Mouse (Mus musculus) hindbrain, embryonic 14.5 days (tissue): Measurements from ENCODE around the gene Fkrp. TPM values are rescaled to one million over a fixed set of nuclear protein-coding genes. Genes with fewer than 3 reads are reported as not detected.
A peak's percentile ranks its signal among the peaks of the same experiment; 100 is the strongest.

Experiments used
- ATAC-seq: fragments of 200-750 bp; cut with Nextera tagmentation; 2 replicates; pipeline ENCODE4 v1.8.0; 2017; ENCODE audit warnings: moderate number of reproducible peaks, mild to moderate bottlenecking, moderate TSS enrichment, moderate library complexity; ENCODE audit not compliant: low FRiP score
- DNase-seq: peaks from one replicate; pipeline ENCODE4 v3.0.0-alpha.2; 2015; ENCODE audit warnings: low spot score
- H3K27ac ChIP-seq: fragments of 300-500 bp; sonication (generic); 2 replicates; pipeline ENCODE4 v1.5.1; 2014; ENCODE audit warnings: mild to moderate bottlenecking, moderate library complexity
- H3K27me3 ChIP-seq: fragments of 300-500 bp; sonication (generic); 2 replicates; pipeline ENCODE4 v1.6.1; 2014; ENCODE audit warnings: mild to moderate bottlenecking, low read length, mixed read lengths; ENCODE audit not compliant: control insufficient read depth, insufficient read depth
- H3K36me3 ChIP-seq: fragments of 300-500 bp; sonication (generic); replicated peaks from 2 replicates; pipeline ENCODE4 v1.6.1; 2014; ENCODE audit not compliant: control insufficient read depth, insufficient read depth
- H3K4me1 ChIP-seq: fragments of 300-500 bp; sonication (generic); replicated peaks from 2 replicates; pipeline ENCODE4 v1.6.1; 2014; ENCODE audit warnings: antibody characterized with exemption, low read length, mixed read lengths; ENCODE audit not compliant: control insufficient read depth, insufficient read depth
- H3K4me2 ChIP-seq: fragments of 300-500 bp; sonication (generic); replicated peaks from 2 replicates; pipeline ENCODE4 v1.6.1; 2014; ENCODE audit warnings: mild to moderate bottlenecking, moderate library complexity
- H3K4me3 ChIP-seq: fragments of 300-500 bp; sonication (generic); replicated peaks from 2 replicates; pipeline ENCODE4 v1.5.1; 2014; ENCODE audit warnings: mild to moderate bottlenecking, low read length
- H3K9ac ChIP-seq: fragments of 300-500 bp; sonication (generic); 2 replicates; pipeline ENCODE4 v1.6.1; 2014
- H3K9me3 ChIP-seq: fragments of 300-500 bp; sonication (generic); 2 replicates; pipeline ENCODE4 v1.6.1; 2016; ENCODE audit warnings: low read length; ENCODE audit not compliant: control insufficient read depth
- WGBS: fragments of 180-500 bp; shearing (Covaris S2); extraction: QIAGEN DNeasy Blood & Tissue Kit; methylation state at CpG from one replicate; pipeline ENCODE4 v1.1.7; 2014; 5-methylcytosine and 5-hydroxymethylcytosine counted together
- polyA plus RNA-seq: library from polyadenylated mRNA; unstranded; fragments of >200 nt; fragmentation: Nextera tagmentation; extraction: Ambion mirVana; gene quantifications from 2 replicates; pipeline ENCODE4 v1.2.1, GENCODE M21; 2014

Fkrp gene
- 44.7 and 48.5 TPM in 2 replicates for polyA plus RNA-seq

DNA sequence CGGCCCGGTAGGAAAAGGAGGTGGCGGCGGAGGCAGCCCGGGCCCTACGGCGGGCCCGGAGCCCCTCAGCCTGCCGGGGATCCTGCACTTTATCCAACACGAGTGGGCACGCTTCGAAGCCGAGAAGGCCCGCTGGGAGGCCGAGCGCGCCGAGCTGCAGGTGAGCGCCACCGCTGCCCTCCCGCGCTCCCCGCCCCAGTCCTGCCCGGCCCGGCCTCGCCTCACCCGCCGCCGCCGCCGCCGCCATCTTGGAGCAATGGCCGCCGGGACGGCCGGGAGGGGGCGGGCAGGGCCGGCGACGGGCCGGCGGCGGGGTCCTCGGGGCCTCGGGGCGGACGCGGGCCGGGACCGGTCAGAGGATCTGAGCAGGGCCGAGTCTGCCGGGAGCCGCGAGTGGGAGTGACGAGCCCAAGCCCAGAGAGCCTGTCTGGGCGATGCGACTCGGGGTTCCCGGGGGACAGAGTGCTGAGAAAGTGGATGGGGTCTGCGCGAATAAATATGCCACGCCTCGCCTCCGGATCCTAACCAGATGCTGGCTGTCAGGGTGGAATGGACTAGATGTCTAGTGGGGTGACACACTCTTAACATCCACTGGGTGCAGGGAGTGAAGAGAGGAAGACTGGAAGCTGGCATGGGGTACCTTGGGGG is at the start of gene Fkrp:
TSS of gene Fkrp (minus strand) at position 258 of the 648 bp plus-strand sequence.
- Histone ChIP-seq H3K36me3 (0 out of 2 replicates have a peak, but pooled peaks cover 5% of the 10 kb centered on the region), H3K4me1 (peaks cover 66% of the 10 kb centered on the region), H3K9ac (peak within 1 kb of the TSS; percentile 99), H3K4me2 (peak within 1 kb of the TSS; percentile 89), H3K27me3 (peaks cover 5% of the 10 kb centered on the region), H3K4me3 (peak within 1 kb of the TSS; percentile 94), H3K9me3 (no peaks in the 10 kb centered on the region), H3K27ac (peak within 1 kb of the TSS; percentile 100)
- DNase-seq, result peak; percentile 55
- WGBS, result 1% methylated on average over 47 of the region's 64 CpGs
- peak; percentile 22 for ATAC-seq

DNA sequence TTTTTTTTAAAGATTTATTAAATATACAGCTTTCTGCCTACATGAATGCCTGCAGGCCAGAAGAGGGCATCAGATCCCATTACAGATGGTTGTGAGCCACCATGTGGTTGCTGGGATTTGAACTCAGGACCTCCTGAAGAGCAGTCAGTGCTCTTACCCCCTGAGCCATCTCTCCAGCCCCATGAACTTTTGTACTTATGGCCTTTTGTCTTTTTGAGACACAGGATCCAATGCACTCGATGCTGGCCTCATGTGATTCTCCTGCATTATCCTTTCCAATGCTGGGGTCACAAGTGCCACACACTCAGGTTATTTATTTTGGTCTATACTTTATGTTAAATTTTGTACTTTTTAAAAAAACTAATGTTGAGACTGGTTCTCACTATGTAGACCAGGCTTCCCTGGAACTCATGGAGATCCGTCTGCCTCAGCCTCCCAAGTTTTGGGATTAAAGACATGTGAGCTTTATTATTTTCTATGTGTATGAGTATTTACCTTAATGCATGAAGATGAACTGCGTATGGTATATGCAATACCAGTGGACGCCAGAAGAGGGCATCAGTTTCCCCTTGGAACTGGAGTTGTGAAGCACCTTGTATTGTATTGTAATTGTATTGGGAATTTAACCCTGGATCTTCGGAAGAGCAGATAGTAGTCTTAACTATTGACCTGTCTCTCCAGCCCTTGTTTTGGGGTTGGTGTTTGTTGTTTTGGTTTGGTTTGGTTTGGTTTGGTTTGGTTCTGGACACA is 43.5 kb upstream of the Fkrp start:
- Histone ChIP-seq H3K36me3 (peaks cover 57% of the 10 kb centered on the region), H3K27ac (no peak overlapping the region), H3K4me1 (no peaks in the 10 kb centered on the region), H3K4me2 (no peak overlapping the region), H3K9ac (no peak overlapping the region), H3K4me3 (no peak overlapping the region), H3K9me3 (no peaks in the 10 kb centered on the region), H3K27me3 (no peaks in the 10 kb centered on the region)
- 40% methylated on average over 5 of the region's 5 CpGs for WGBS
- ATAC-seq, result no peak
- peak; percentile 79 for DNase-seq

- no peaks in the 10 kb centered on the region for H3K4me1 ChIP-seq
- H3K4me3 ChIP-seq, result no peak overlapping the region
- no peak overlapping the region for H3K9ac ChIP-seq
- no peaks in the 10 kb centered on the region for H3K27me3 ChIP-seq
- no peak for ATAC-seq
- H3K27ac ChIP-seq, result no peak overlapping the region
- 15% methylated on average over 17 of the region's 17 CpGs for whole genome bisulfite sequencing
- H3K9me3 ChIP-seq, result no peaks in the 10 kb centered on the region
- H3K4me2 ChIP-seq, result no peak overlapping the region
- peaks cover 59% of the 10 kb centered on the region for H3K36me3 ChIP-seq
- peak; percentile 59 for DNase-seq
Observed at GRCm38 (mm10) chr7:16858336-16858735, 41.8 kb upstream of the Fkrp start.

- WGBS, result 88% methylated on average over 14 of the region's 14 CpGs
- no peak for DNase-seq
Observed at GRCm38 (mm10) chr7:16853302-16853831, 36.8 kb upstream of the Fkrp start.

GRCm38 (mm10) chr7:16851636-16852035 is 35.1 kb upstream of the Fkrp start:
- DNase-seq (no peak), ATAC-seq (no peak)
- WGBS, result 94% methylated on average over 4 of the region's 4 CpGs
- no peak overlapping the region for H3K27ac ChIP-seq
- H3K27me3 ChIP-seq, result no peaks in the 10 kb centered on the region
- H3K4me2 ChIP-seq, result no peak overlapping the region
- H3K4me1 ChIP-seq, result no peaks in the 10 kb centered on the region
- H3K9ac ChIP-seq, result no peak overlapping the region
- H3K4me3 ChIP-seq, result no peak overlapping the region
- H3K36me3 ChIP-seq, result peaks cover 62% of the 10 kb centered on the region
- H3K9me3 ChIP-seq, result no peaks in the 10 kb centered on the region

More at GRCm38 (mm10) chr7:16853302-16853831, 36.8 kb upstream of the Fkrp start:
- peaks cover 76% of the 10 kb centered on the region for H3K36me3 ChIP-seq
- H3K4me1 ChIP-seq, result no peaks in the 10 kb centered on the region
- ATAC-seq, result no peak
- H3K27me3 ChIP-seq, result no peaks in the 10 kb centered on the region
- no peak overlapping the region for H3K27ac ChIP-seq
- no peaks in the 10 kb centered on the region for H3K9me3 ChIP-seq
- H3K4me3 ChIP-seq, result no peak overlapping the region
- no peak overlapping the region for H3K4me2 ChIP-seq
- no peak overlapping the region for H3K9ac ChIP-seq

GRCm38 (mm10) chr7:16848579-16848978 is 32.0 kb upstream of the Fkrp start:
- ATAC-seq, result 0 out of 2 replicates have a peak, but pooled peaks have one; percentile 12
- 20% methylated on average over 16 of the region's 17 CpGs for WGBS
- H3K36me3 ChIP-seq, result peaks cover 33% of the 10 kb centered on the region
- no peak overlapping the region for H3K9ac ChIP-seq
- H3K4me1 ChIP-seq, result peaks cover 9% of the 10 kb centered on the region; the same call in 1 of the 2 replicates
- H3K27me3 ChIP-seq, result no peaks in the 10 kb centered on the region
- peak; percentile 42 for DNase-seq
- H3K9me3 ChIP-seq, result no peaks in the 10 kb centered on the region
- no peak overlapping the region for H3K4me3 ChIP-seq
- H3K4me2 ChIP-seq, result peak overlapping the region; percentile 7; the same call in 1 of the 2 replicates
- no peak overlapping the region for H3K27ac ChIP-seq

DNA sequence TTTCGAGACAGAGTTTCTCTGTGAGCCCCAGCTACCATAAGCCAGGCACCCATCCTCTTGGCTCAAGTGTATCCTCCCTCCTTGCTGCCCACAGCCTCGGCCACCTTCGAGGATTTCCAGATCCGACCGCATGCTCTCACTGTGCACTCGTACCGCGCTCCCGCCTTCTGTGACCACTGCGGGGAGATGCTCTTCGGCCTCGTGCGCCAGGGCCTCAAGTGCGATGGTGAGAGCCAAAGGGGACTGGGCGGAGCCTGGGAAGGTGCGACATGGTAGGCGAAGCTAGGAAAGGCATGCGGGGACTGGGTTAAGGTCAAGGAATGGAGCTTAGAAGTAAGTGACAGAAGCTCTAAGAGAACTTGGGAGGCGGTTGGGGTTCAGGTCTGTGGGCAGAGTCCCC is 31.0 kb upstream of the Fkrp start:
- WGBS, result 87% methylated on average over 19 of the region's 19 CpGs
- H3K9ac ChIP-seq, result no peak overlapping the region
- ATAC-seq, result no peak
- no peak overlapping the region for H3K4me3 ChIP-seq
- DNase-seq, result no peak
- no peak overlapping the region for H3K4me2 ChIP-seq
- H3K36me3 ChIP-seq, result peaks cover 24% of the 10 kb centered on the region
- no peaks in the 10 kb centered on the region for H3K27me3 ChIP-seq
- H3K4me1 ChIP-seq, result peaks cover 13% of the 10 kb centered on the region; the same call in 1 of the 2 replicates
- no peaks in the 10 kb centered on the region for H3K9me3 ChIP-seq
- no peak overlapping the region for H3K27ac ChIP-seq

- Histone ChIP-seq H3K9ac (no peak overlapping the region), H3K4me1 (peaks cover 18% of the 10 kb centered on the region), H3K27me3 (no peaks in the 10 kb centered on the region), H3K4me3 (no peak overlapping the region), H3K27ac (no peak overlapping the region), H3K4me2 (no peak overlapping the region), H3K36me3 (peaks cover 21% of the 10 kb centered on the region), H3K9me3 (no peaks in the 10 kb centered on the region)
- ATAC-seq, result no peak
- no peak for DNase-seq
- WGBS, result 95% methylated on average over 5 of the region's 5 CpGs
Observed at GRCm38 (mm10) chr7:16846775-16847174, 30.2 kb upstream of the Fkrp start.

DNA sequence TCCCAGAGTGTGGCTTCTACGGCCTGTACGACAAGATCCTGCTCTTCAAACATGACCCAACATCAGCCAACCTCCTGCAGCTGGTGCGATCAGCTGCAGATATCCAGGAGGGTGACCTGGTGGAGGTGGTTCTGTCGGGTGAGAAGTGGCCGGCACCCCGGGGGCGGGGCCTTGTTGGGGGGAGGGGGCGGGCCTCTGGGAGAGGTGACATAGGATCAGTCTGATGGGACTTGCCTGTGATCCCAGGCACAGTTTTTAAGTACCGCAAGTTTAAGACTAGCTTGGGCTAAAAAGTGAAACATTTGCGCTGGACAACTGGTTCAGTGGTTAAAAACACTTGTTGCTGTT is 29.3 kb upstream of the Fkrp start:
- H3K4me2 ChIP-seq, result peak overlapping the region; percentile 92
- no peak overlapping the region for H3K9ac ChIP-seq
- H3K27me3 ChIP-seq, result no peaks in the 10 kb centered on the region
- DNase-seq (no peak), ATAC-seq (no peak)
- peak overlapping the region; percentile 2; the same call in 1 of the 2 replicates for H3K4me3 ChIP-seq
- H3K9me3 ChIP-seq, result no peaks in the 10 kb centered on the region
- WGBS, result 39% methylated on average over 10 of the region's 10 CpGs
- no peak overlapping the region for H3K27ac ChIP-seq
- H3K36me3 ChIP-seq, result peaks cover 25% of the 10 kb centered on the region
- H3K4me1 ChIP-seq, result peaks cover 19% of the 10 kb centered on the region
